Mouse (Mus musculus): Measurements from ENCODE around the gene Tmem267. TPM values are rescaled to one million over a fixed set of nuclear protein-coding genes. Genes with fewer than 3 reads are reported as not detected.

The Tmem267 gene
- 2.5 TPM in 2 replicates for polyA plus RNA-seq (2012; rRNA removed)

DNA sequence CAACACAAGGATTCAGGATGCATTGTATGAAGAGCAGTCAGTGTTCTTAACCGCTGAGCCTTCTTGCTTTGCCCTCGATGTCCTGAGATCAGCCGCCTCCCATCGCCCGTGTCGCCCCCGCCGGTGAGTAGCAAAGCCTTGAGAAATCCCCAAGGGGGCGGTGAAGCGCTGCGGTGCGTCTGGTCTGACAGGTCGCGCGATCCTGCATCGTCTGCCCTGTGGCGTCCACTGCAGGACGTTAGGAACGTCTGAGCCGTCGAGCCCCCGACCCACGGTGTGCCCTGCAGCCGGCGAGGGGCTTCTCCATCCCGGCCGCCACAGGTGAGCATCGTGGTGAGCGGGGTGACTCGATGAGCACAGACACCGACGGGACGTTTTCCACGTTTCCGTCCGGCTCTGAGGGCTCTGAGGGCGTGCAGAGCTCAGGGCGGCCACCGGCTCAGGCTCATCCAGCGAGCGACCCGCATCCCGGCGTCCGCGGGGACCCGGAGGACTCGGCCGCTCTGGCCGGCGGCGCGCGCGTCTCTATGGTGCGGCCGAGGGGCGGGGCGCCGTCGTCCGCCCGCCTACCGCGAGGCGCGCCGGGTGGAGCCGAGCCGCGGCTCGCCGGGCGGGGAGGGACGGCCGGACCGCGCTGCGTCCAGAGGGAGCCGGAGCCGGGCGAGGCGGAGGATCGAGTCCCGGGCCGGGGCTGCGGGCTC, at the start of gene Tmem267, which contains the start of gene 3110070M22Rik:
Tmem267 (plus strand) TSS at position 160 of the 701 bp plus-strand sequence.
3110070M22Rik (minus strand) TSS at position 504 of the 701 bp plus-strand sequence.

DNA sequence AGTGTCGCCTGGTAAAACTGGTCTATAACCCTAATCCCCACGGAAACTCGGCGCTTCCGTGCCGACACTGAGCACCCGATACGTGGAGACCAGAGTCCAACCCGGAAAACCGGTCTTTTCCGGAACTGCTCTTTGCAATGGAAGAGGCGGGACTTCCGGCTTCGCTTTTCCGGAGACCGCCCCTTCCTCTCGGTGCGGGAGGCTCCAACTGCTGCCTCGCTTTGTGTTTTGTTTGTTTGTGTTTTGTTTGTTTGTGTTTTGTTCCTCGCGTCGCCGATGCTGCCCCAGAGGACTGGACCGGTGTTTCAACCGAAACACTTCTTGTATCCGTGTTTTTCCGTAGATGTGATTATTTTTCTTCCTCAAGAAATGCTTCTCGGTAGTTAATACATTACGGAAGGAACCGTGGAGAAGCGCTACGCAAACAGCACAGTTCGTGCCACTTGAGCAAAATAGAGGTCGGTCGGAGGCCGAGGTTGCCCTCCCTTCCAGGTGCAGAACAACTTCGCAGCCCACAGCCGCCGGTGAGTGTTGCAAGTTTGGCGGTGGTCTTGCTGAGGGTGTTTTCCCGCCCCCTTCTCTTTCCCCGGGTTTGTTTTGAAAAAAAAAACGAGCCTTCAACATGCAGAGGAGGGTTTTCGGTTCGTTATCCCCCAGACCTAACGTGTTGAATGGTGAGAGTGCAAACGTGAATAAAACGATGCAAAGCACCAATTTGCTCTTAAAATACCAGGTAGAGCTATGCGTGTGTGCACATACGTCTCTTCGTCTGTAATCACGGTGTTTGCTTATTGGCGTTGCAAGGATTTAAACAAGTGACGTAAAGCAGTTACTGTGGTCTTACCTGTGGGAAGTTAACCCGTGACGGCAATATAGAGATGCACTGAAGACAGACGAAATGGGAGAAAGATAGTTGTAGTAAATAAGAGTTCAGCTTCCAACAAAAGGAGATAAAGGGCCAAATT, 25.0 kb upstream of the Tmem267 start, which contains the start of gene 4833420G17Rik:
4833420G17Rik (plus strand) TSS at position 173 of the 965 bp plus-strand sequence.

GRCm38 (mm10) chr13:119623634-119624033, 135.8 kb downstream of the Tmem267 start, which contains the start of gene Ccl28:
Gene Ccl28, plus strand, starts transcription at chr13:119623819.

Other genes starting within 250 kb of the Tmem267 start
- gene Paip1, start 59.4 kb upstream of the Tmem267 start, polyA plus RNA-seq (2012; rRNA removed): 3.7 and 9.3 TPM in 2 replicates
- 2.4 and 2.9 TPM in 2 replicates for gene 4833420G17Rik, start 25.3 kb upstream of the Tmem267 start, polyA plus RNA-seq (2012; rRNA removed)
- 0.71 and 1.0 TPM in 2 replicates for gene 3110070M22Rik, start 344 bp downstream of the Tmem267 start, polyA plus RNA-seq (2012; rRNA removed)
- 0.10 and 0.12 TPM in 2 replicates for gene Ccl28, start 135.8 kb downstream of the Tmem267 start, polyA plus RNA-seq (2012; rRNA removed)
- gene Hmgcs1, start 202.3 kb downstream of the Tmem267 start, polyA plus RNA-seq (2012; rRNA removed): 10.6 and 14.2 TPM in 2 replicates

Data from stomach, adult 2 months (tissue).